Mouse (Mus musculus): ENCODE measurements around the gene AA986860.

DNA sequence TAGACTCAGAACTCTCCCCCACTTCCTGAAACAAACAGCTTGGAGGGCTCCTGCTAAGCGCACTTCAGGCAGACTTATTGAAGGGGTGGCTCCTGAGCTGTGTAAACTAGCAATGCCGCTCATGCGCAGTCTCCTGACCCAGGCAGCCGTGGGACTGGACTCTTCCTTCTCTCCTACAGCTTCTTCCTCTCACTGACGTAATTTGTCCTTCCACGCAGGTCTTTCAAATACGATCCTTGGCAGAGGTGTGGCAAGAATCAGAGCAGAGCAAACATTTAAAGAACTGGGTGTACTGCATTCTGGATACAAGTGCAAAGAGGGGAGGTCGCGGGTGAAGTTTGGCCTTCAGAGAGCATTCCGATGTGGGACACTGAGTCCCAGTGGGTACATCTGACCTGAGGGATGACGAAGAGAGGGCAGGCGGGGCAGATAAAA, 32.3 kb downstream of the AA986860 start:
- TF ChIP-seq CTCF (conservative IDR thresholded peaks at IDR 0.05; ENCODE audit: low read length) (no peak), NANOG (IDR thresholded peaks at IDR 0.05; ENCODE audit: borderline replicate concordance, low read length) (no peak), POU5F1 (IDR thresholded peaks at IDR 0.05; ENCODE audit: borderline replicate concordance, low read length) (no peak)

Measured in E14TG2a.4 (cell line).